Mouse (Mus musculus): Measurements from ENCODE around the gene Pdlim7.

GRCm38 (mm10) chr13:55479929-55480328, 33.5 kb downstream of the Pdlim7 start:
- TF ChIP-seq CTCF (IDR thresholded peaks at IDR 0.05; ENCODE audit: low read depth, low read length) (no peak), POLR2A (IDR thresholded peaks at IDR 0.05; ENCODE audit: borderline replicate concordance, low read depth, low read length) (no peak)

Data from bone marrow macrophage, adult 2 months (primary cell).